Mouse (Mus musculus) gastrocnemius, postnatal 25 days (tissue): ENCODE results near the gene Mtmr14. TPM values are rescaled to one million over a fixed set of nuclear protein-coding genes. Genes with fewer than 3 reads are reported as not detected.

ENCODE experiments used
- DNase-seq: peaks from one replicate; pipeline ENCODE4 v3.0.0; 2022
- long read RNA-seq, 2 experiments: library from polyadenylated mRNA; stranded (forward); transcript quantifications; one replicate each; pipeline ENCODE4 v2.0.0; 2021
- total RNA-seq, 2 experiments: library from RNA; stranded (reverse); gene quantifications; 1 replicate in 1 of 2; 2 replicates in 1 of 2; pipeline ENCODE4 v1.2.3; 2021

The Mtmr14 gene
- 10 to 100 TPM; 13.2 to 14.5 TPM for total RNA-seq
- long read RNA-seq, experiment 1, transcript Mtmr14-201 (19 exons, 2,676 nt), result major isoform, 5 of 27 reads
- long read RNA-seq, experiment 1, partial matches to known transcripts, result 1 of 27 reads
- long read RNA-seq, experiment 1, other reads (novel, unspliced or antisense), result 21 of 27 reads
- long read RNA-seq, experiment 2, transcript Mtmr14-201 (19 exons, 2,676 nt), result major isoform, 13 of 39 reads
- long read RNA-seq, experiment 2, partial matches to known transcripts, result 0 of 39 reads
- long read RNA-seq, experiment 2, other reads (novel, unspliced or antisense), result 26 of 39 reads

- DNase-seq, result peak; percentile 99
These were observed at the start of gene Mtmr14 for GRCm38 (mm10) chr6:113237542-113238270. Gene Mtmr14, plus strand, starts transcription at chr6:113237843.

GRCm38 (mm10) chr6:113193765-113194460 is 43.7 kb upstream of the Mtmr14 start:
- no peak for DNase-seq

GRCm38 (mm10) chr6:113194517-113194840 is 43.2 kb upstream of the Mtmr14 start:
- DNase-seq, result no peak

- no peak for DNase-seq
These were observed 42.6 kb upstream of the Mtmr14 start, which contains the start of gene Lhfpl4 for GRCm38 (mm10) chr6:113194841-113195595. Gene Lhfpl4, minus strand, starts transcription at chr6:113195384.

GRCm38 (mm10) chr6:113195596-113195992 is 42.0 kb upstream of the Mtmr14 start:
- DNase-seq, result no peak

- no peak for DNase-seq
These were observed 21.4 kb upstream of the Mtmr14 start for GRCm38 (mm10) chr6:113216280-113216679.

- DNase-seq, result no peak
These were observed 11.8 kb upstream of the Mtmr14 start for GRCm38 (mm10) chr6:113225798-113226197.

GRCm38 (mm10) chr6:113226705-113227104 is 10.9 kb upstream of the Mtmr14 start:
- no peak for DNase-seq

- no peak for DNase-seq
These were observed 2.5 kb upstream of the Mtmr14 start for GRCm38 (mm10) chr6:113235141-113235540.

GRCm38 (mm10) chr6:113238442-113238841 is 799 bp downstream of the Mtmr14 start:
- no peak for DNase-seq

- DNase-seq, result no peak
These were observed 5.1 kb downstream of the Mtmr14 start for GRCm38 (mm10) chr6:113242753-113243152.

GRCm38 (mm10) chr6:113245585-113245984 is 7.9 kb downstream of the Mtmr14 start:
- DNase-seq, result no peak

- DNase-seq, result no peak
These were observed 13.1 kb downstream of the Mtmr14 start for GRCm38 (mm10) chr6:113250786-113251185.

- no peak for DNase-seq
These were observed 14.3 kb downstream of the Mtmr14 start for GRCm38 (mm10) chr6:113251921-113252320.

GRCm38 (mm10) chr6:113254899-113255298 is 17.3 kb downstream of the Mtmr14 start:
- no peak for DNase-seq

- DNase-seq, result no peak
These were observed 23.7 kb downstream of the Mtmr14 start for GRCm38 (mm10) chr6:113261174-113261858.

- no peak for DNase-seq
These were observed 25.9 kb downstream of the Mtmr14 start for GRCm38 (mm10) chr6:113263531-113263930.

- DNase-seq, result no peak
These were observed 26.8 kb downstream of the Mtmr14 start for GRCm38 (mm10) chr6:113264429-113264828.

GRCm38 (mm10) chr6:113266996-113267655 is 29.5 kb downstream of the Mtmr14 start:
- DNase-seq, result no peak

- DNase-seq, result no peak
These were observed 30.3 kb downstream of the Mtmr14 start for GRCm38 (mm10) chr6:113267988-113268387.

GRCm38 (mm10) chr6:113272365-113272764 is 34.7 kb downstream of the Mtmr14 start:
- no peak for DNase-seq
